Mouse (Mus musculus) cerebellum, adult 2 months (tissue): ENCODE measurements around the gene Tlk2. TPM values are rescaled to one million over a fixed set of nuclear protein-coding genes. Genes with fewer than 3 reads are reported as not detected.

Experiments used
- DNase-seq, 2 experiments: peaks; one replicate each; pipeline ENCODE4 v3.0.0; 2021
- H3K27ac ChIP-seq: fragments of 200-500 bp; 2 replicates; pipeline ENCODE4 v1.5.1; 2012; ENCODE audit warnings: low read length, control low read depth, inconsistent platforms; ENCODE audit not compliant: insufficient read depth
- H3K27me3 ChIP-seq: fragments of 200-500 bp; 2 replicates; pipeline ENCODE4 v1.6.1; 2012; ENCODE audit warnings: inconsistent platforms, mild to moderate bottlenecking, low read length, moderate library complexity; ENCODE audit not compliant: control insufficient read depth, insufficient read depth
- H3K4me1 ChIP-seq: fragments of 200-500 bp; 2 replicates; pipeline ENCODE4 v1.6.1; 2011; ENCODE audit warnings: low read length; ENCODE audit not compliant: control insufficient read depth, insufficient read depth
- H3K4me3 ChIP-seq: fragments of 200-500 bp; replicated peaks from 2 replicates; pipeline ENCODE3; 2011; ENCODE audit warnings: mild to moderate bottlenecking, low read depth, low read length, control low read depth; ENCODE audit not compliant: insufficient read depth
- CTCF ChIP-seq: fragments of 200-500 bp; IDR thresholded peaks from 2 replicates; pipeline ENCODE4 v1.5.1; 2011; ENCODE audit warnings: low read depth, mild to moderate bottlenecking, control low read depth, low read length, moderate library complexity, borderline replicate concordance; ENCODE audit not compliant: insufficient read depth
- POLR2A ChIP-seq: fragments of 200-500 bp; IDR thresholded peaks from 2 replicates; pipeline ENCODE4 v1.6.1; 2011; ENCODE audit warnings: low read length, control low read depth, borderline replicate concordance; ENCODE audit not compliant: insufficient read depth
- WGBS: fragments of 180-500 bp; shearing (Covaris S2); methylation state at CpG from one replicate; pipeline ENCODE4 v1.1.7; 2018; 5-methylcytosine and 5-hydroxymethylcytosine counted together
- polyA plus RNA-seq: library from polyadenylated mRNA; depleted of rRNA; stranded (reverse); fragments of >200 nt; gene quantifications from 2 replicates; pipeline ENCODE4 v1.2.3, GENCODE M21; 2012

Gene Tlk2
- polyA plus RNA-seq, 1 experiment = 44.6 TPM

DNA sequence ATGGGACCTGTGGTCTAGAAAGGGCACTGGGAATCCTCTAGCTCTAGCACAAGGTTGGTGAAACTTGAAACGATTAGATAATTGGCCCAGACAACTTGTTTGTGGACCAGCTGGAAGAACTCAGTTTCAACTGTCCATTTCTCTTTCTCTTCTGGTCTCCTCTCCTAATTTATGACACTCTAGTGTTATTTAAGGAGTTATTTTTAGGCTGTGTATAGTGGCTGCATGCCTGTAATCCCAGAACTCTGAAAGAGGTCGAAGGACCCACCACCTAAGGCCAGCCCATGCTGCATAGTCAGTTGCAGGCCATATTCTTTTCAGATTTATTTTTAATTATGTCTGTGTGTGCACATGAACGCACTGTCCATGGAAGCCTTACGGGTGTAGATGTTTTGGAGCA lies 916 bp downstream of the Tlk2 start:
- Histone ChIP-seq H3K27ac (no peak overlapping the region), H3K27me3 (no peaks in the 10 kb centered on the region), H3K4me3 (no peak overlapping the region), H3K4me1 (no peaks in the 10 kb centered on the region)
- TF ChIP-seq POLR2A = no peak
- no peak for TF ChIP-seq CTCF
- no peak for DNase-seq
- WGBS = 39% methylated on average over 4 of the region's 4 CpGs

DNA sequence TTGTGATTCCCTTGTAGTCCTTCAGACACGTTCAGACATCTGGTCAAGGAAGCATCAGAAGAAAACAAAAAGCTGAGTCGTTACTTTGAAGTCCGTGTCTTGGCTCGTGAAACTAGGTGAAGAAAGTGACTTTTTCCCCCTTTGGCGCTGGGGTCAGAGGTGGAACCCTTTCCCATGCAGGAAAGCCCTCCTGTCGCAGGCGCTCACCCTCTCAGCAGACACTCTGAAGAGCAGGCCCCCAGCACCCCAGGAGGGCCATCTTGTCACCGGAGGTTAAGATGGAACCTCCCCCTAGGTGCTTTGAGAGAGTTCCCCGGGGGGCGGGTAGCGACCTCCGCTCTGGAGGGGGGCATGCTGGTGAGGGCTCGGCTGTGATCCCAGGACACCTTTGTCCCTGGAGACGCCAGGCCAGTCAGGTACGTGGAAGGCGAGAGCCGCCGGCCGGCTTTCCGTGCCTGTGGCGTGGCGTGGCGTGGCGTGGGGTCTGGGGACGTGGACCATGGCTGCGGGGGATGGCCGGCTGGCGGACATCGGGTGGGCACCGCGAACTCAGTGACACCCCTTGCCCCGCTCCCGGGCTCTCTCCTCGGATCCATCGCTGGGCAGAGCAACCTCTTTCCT lies 2.0 kb downstream of the Tlk2 start:
- no peaks in the 10 kb centered on the region for H3K4me1 ChIP-seq
- H3K4me3 ChIP-seq = peak overlapping the region; percentile 83
- TF ChIP-seq POLR2A = no peak
- no peak for TF ChIP-seq CTCF
- peak; percentile 50 to 62 for DNase-seq
- WGBS = under 1% methylated on average over 35 of the region's 35 CpGs
- peak overlapping the region; percentile 88 for H3K27ac ChIP-seq
- no peaks in the 10 kb centered on the region for H3K27me3 ChIP-seq

DNA sequence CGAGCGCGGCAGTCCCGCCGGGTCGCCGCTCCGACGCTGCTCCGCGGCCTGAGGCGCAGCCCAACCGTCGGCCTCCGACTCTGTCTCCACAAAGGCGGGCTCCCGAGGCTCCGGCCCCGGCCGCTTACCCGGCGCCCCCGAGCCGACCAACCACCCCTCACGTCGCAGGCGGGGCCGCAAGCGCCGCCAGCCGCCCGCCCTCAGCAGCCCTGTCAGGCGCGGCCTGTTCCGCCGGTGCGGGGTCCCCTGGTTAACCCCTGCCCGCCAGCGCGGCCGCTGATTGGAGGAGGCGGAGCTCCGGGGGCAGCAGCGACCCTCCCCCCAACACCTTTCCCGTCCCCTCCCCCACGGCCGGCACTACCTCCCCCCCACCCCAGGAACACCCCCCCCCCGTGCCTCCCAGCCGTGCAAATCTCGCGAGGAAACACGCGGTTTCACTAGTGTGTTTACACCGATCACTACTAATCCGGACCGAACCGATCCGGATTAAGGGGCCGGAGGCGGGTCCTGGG lies 2.6 kb downstream of the Tlk2 start:
- TF ChIP-seq POLR2A (0 out of 2 replicates have a peak, but pooled peaks have one; percentile 10), CTCF (no peak)
- DNase-seq = peak; percentile 89
- Histone ChIP-seq H3K4me3 (peak overlapping the region; percentile 83), H3K27me3 (no peaks in the 10 kb centered on the region), H3K4me1 (no peaks in the 10 kb centered on the region), H3K27ac (peak overlapping the region; percentile 88)
- WGBS = 1% methylated on average over 57 of the region's 60 CpGs

- Histone ChIP-seq H3K27ac (peak overlapping the region; percentile 76), H3K4me3 (peak overlapping the region; percentile 83), H3K27me3 (no peaks in the 10 kb centered on the region), H3K4me1 (no peaks in the 10 kb centered on the region)
- TF ChIP-seq POLR2A (no peak), CTCF (no peak)
- peak; percentile 51 to 72 for DNase-seq
- WGBS = 2% methylated on average over 87 of the region's 89 CpGs
Measured at GRCm38 (mm10) chr11:105181689-105182460, 3.3 kb downstream of the Tlk2 start.

- Histone ChIP-seq H3K4me3 (peak overlapping the region; percentile 83), H3K4me1 (no peaks in the 10 kb centered on the region), H3K27ac (peak overlapping the region; percentile 76), H3K27me3 (no peaks in the 10 kb centered on the region)
- WGBS = 5% methylated on average over 4 of the region's 4 CpGs
- DNase-seq = no peak
- TF ChIP-seq CTCF (no peak), POLR2A (no peak)
Measured at GRCm38 (mm10) chr11:105182461-105182855, 3.9 kb downstream of the Tlk2 start.

DNA sequence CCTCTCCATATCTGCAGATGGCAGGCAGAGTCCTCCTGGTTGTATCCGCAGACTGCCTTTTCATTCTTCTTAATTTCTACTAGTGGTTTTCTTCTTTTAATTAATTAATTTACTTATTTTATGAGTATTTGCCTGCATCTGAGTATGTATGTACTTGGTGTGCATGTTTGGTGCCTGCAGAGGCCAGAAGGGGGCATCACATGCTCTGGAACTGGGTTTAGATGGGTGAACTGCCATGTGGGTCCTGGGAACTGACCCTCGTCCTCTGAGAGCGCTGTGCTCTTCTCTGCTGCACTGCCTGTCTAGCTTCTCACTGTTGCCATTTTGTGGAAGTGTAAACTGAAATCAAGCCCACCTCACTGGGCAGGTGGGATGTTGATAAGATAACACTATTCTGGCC lies 6.1 kb downstream of the Tlk2 start:
- 89% methylated on average over 3 of the region's 3 CpGs for WGBS
- TF ChIP-seq CTCF (peak; percentile 21; the same call in 1 of the 2 replicates), POLR2A (no peak)
- no peak for DNase-seq
- no peaks in the 10 kb centered on the region for H3K27me3 ChIP-seq
- H3K27ac ChIP-seq = no peak overlapping the region
- no peaks in the 10 kb centered on the region for H3K4me1 ChIP-seq
- no peak overlapping the region for H3K4me3 ChIP-seq

DNA sequence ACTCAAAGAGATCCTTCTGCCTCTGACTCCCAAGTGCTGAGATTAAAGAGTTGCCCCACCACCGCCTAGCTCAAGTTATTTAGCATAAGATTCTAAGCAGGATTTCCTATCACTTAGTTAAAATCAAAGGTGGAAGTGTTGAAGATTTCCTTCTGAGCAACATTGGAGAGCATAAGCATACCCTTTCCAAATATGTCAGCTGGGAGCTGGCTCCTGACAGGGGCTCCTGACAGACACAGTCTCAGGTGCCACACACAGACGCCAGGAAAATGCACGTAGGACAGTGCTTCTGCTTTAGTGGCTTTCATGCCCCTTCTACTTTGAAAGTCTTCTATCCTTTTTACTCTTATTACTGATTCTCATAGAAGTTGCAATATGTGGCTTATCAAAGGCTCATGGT lies 13.6 kb downstream of the Tlk2 start:
- TF ChIP-seq POLR2A (no peak), CTCF (no peak)
- no peaks in the 10 kb centered on the region for H3K4me1 ChIP-seq
- DNase-seq = no peak
- no peak overlapping the region for H3K27ac ChIP-seq
- H3K27me3 ChIP-seq = no peaks in the 10 kb centered on the region
- WGBS = 49% methylated on average over 3 of the region's 3 CpGs
- no peak overlapping the region for H3K4me3 ChIP-seq

DNA sequence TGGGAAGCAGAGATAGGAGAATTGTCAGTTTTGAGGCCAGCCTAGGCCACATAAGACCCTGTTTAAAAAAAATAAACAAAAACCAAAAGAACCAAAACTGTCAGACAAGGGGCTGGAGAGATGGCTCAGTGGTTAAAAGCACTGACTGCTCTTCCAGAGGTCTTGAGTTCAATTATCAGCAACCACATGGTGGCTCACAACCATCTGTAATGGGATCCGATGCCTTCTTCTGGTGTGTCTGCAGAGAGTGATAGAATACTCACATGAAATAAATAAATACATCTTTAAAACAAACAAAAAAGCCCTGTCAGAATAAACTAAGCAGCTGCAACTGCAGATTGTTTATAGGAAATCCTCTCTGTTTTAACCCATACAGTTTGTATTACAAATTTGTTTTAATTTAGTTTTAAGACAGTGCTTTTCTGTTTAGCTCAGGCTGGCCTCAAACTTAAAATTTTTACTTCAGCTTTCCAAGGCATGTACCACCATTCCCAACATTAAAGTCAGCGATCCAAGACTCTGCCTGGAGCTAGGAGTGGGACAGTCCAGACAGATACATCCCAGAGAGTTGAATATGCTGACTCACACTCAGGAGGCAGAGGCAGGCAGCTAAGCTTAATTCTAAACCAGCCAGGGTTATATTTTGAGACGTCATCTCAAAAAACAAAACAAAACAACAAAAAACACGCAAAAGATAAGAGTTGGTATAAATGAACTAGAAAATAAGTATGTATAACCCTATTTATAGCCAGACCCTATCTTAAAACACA lies 18.5 kb downstream of the Tlk2 start:
- no peaks in the 10 kb centered on the region for H3K27me3 ChIP-seq
- no peak overlapping the region for H3K27ac ChIP-seq
- H3K4me1 ChIP-seq = no peaks in the 10 kb centered on the region
- TF ChIP-seq CTCF = no peak
- TF ChIP-seq POLR2A = no peak
- no peak for DNase-seq
- H3K4me3 ChIP-seq = no peak overlapping the region
- 83% methylated on average over 4 of the region's 4 CpGs for WGBS
